Mouse (Mus musculus): ENCODE measurements around the gene Son.
A peak's percentile ranks its signal among the peaks of the same experiment; 100 is the strongest.

Gene Son

GRCm38 (mm10) chr16:91647461-91648219, at the start of gene Son:
Gene Son (plus strand): TSS chr16:91647506.
- DNase-seq (ENCODE audit: low spot score in 2 of 2) = peak; percentile 84 to 93

DNA sequence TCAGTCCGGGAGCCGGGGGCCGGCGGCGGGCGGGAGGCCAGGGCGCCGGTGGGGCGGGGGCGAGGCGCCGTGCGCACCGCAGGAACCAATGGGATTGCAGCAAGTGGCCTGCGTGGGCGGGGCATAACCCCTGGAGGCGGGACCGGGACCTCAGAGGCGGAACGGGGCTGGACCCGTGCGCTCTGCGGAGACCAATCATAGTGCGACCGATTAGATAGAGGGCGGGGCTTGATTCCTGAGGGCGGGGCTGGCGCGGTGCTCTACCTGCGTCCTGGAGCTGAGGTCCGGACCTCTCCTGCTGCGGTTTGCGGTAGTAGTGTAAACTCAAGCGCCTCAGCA, 49.7 kb upstream of the Son start, which contains the start of gene Tmem50b:
Gene Tmem50b (minus strand): TSS at position 129 of the 339 bp plus-strand sequence.
- DNase-seq (ENCODE audit: low spot score in 2 of 2) = peak; percentile 98

DNA sequence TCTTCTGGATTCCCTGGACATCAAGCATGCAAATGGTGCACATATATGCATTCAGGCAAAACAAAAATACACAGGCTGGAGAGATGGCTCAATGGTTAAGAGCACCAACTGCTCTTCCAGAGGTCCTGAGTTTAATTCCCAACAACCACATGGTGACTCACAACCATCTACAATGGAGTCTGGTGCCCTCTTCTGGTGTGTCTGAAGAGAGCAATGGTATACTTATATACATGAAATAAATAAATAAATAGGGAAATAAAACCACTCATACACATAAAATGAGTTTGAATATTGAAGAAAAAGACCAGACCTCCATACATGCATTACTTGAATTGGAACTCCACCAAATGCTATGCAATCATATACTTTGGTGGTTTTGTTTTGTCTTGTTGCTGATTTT, 48.1 kb upstream of the Son start:
- no peak for DNase-seq (ENCODE audit: low spot score in 2 of 2)

GRCm38 (mm10) chr16:91601081-91601480, 46.2 kb upstream of the Son start:
- no peak for DNase-seq (ENCODE audit: low spot score in 2 of 2)

DNA sequence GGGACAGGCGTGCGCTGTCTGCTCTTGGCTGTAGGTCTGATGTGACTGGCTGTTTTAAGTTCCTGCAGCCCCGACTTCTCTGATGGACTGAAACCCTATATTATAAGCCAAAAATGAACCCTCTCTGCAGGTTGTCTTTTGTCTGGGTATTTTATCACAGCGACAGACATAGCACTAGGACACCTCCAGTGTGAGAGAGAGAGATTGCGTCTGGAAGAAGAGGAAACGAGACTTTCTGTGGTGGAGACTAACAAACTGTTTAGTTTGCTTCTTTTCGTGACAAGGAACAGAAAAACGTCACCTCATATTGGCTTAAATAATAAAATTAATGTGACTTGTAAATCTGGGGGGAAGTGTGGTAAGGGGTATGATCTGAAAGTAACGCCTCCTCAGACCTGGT, 45.6 kb upstream of the Son start:
- DNase-seq (ENCODE audit: low spot score in 2 of 2) = no peak

DNA sequence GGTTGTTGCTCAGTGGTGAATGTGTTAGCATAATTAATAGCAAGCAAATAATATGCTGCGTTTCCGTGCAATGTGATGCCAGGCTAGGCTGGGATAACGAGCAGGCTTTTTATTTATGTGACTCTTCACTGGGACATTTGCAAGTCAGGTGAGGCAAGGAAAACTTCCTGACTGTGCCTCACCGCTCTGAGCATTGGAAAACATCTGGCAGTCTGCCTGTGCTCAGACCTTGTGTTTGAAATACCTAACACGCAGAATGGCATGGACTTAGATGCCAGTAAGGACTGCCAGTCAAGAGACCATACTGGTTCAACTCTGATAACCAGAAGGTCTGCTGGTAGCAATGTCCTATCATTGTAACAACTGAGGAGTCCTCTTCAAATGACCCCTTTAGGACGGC, 42.1 kb upstream of the Son start:
- no peak for DNase-seq (ENCODE audit: low spot score in 2 of 2)

- DNase-seq (ENCODE audit: low spot score in 2 of 2) = no peak
Observed at GRCm38 (mm10) chr16:91606958-91607357, 40.3 kb upstream of the Son start.

DNA sequence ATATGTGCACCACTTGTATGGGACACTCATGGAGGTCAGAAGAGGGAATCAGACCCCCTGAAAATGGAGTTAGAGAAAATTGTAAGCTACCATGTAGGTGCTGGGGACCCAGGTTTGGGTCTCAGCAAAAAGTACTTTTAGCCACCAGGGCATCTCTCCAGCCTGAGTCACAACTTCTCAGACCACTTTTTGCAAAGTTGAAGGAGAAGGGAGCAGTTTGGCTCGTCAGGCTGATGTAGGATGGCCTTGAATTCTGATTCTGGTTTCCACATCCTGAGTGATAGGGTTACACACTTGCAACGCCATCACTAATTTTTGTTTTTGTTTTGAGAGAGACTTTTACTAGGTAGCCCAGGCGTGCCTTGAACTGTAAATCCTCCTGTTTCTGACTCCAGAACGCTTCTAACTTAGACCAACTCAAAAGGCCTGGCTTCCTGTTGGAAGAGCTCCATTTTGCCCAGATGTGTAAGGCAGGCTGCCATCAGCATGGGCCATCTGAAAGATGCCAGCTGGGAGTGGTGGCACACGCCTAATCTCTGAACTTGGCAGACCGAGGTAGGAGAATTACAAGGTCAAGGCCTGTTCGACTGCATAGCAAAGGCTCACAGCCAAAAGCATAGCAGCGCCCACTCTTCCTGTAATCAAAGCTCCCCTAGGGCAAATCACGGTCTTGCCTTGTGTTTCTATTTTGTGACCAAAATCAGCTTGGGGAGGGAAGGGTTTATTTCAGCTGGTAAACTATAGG, 37.6 kb upstream of the Son start:
- no peak for DNase-seq (ENCODE audit: low spot score in 2 of 2)

DNA sequence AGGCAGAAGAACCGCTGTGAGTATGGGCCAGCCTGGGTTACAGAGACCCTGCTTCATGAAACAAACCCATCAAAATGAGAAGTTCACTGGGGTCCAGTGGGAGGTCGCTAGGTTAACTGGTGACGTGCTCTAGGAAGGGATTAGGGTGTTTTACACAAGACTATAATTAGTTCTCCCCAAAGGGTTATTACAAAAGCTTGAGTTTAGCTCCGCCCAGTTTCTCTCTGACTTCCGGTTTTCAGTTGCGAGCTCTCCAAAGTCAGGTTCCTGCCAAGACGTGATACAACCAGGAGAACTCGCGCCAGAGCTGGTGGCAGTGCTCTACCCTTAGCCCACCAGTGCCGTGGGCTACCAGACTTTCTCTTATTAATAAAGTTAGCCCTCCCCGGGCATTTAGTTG, 36.1 kb upstream of the Son start:
- DNase-seq (ENCODE audit: low spot score in 2 of 2) = no peak

DNA sequence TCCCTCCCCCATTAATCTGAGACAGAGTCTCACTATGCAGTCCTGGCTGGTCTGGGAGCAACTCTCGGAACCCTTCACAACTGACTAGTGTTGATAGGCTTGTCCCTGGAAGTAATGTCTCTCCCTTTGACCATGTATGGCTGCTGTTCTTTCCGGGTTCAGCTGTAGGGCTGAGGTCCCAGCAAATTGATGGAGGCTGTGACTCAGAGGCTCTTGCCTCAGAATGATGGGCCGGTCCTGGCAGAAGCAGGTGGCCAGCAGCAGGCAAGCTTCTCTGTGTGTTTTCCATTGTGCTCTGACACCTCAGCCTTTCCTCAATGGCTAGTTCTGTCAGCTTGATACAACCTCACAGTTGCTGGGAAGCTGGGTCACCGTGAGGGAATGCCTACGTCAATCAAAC, 34.8 kb upstream of the Son start:
- DNase-seq (ENCODE audit: low spot score in 2 of 2) = no peak

DNA sequence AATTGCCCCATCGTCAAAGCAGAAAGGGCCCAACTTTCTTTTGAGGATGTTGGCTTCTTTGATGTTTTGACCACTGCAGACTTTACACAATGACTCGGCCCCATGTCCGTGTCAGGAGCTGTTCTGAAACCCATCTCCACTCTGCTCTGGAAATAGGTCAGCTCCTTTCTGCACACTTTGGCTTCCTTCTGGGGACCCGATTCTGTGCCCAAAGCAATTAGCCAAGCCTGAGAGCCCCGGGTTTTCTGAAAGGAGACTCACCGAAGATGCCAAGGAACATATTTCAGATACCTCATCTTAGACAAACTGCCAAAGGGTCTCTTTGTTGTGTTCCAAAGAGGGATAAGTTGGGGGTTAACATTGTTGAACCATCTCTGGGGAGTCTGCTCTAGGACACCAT, 32.8 kb upstream of the Son start:
- DNase-seq (ENCODE audit: low spot score in 2 of 2) = no peak

- peak; percentile 33 to 73 for DNase-seq (ENCODE audit: low spot score in 2 of 2)
Observed at GRCm38 (mm10) chr16:91618511-91619501, 28.5 kb upstream of the Son start, which contains the start of gene Dnajc28. Gene Dnajc28 (minus strand): TSS chr16:91619026.

- DNase-seq (ENCODE audit: low spot score in 2 of 2) = no peak
Observed at GRCm38 (mm10) chr16:91620185-91620584, 27.1 kb upstream of the Son start.

DNA sequence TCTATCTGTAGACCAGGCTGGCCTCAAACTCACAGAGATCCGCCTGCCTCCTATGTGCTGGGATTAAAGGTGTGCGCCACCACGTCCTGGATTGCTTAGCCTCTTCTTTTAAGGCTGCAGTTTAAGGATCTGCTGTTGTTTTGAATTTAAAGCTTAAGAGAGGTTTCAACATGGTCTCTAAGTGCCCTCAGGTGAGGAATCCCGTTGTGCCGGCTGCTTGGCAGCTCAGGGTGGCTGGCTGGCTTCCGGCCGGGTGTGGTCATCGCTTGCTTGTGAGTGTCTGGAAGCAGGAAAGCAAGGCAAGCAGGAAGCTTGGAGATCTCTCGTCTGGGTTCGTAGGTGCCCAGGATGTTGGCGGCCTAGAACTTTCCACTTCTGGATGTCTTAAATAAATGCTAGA, 26.3 kb upstream of the Son start:
- DNase-seq (ENCODE audit: low spot score in 2 of 2) = no peak

DNA sequence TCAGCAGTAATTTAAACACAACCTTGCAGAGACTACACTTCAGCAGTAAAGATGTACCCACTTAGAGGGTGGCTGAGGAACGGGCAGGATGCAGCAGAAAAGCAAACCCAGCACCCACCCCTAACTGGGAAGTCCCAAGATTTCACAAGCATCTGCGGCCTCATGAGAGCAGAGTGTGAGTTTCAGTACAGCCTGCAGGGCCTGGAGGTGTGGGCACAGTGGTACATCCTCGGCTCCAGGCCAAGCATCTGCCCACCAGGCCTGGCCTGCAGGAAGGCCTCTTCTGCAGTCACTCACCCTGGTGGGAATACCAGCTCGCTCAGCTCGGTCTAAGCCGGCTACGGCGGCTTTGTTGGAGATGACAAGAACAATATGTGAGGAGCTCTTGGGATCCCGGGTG, 24.2 kb upstream of the Son start:
- DNase-seq (ENCODE audit: low spot score in 2 of 2) = no peak

- no peak for DNase-seq (ENCODE audit: low spot score in 2 of 2)
Observed at GRCm38 (mm10) chr16:91627831-91628230, 19.5 kb upstream of the Son start.

GRCm38 (mm10) chr16:91628673-91629072, 18.6 kb upstream of the Son start:
- DNase-seq (ENCODE audit: low spot score in 2 of 2) = no peak

DNA sequence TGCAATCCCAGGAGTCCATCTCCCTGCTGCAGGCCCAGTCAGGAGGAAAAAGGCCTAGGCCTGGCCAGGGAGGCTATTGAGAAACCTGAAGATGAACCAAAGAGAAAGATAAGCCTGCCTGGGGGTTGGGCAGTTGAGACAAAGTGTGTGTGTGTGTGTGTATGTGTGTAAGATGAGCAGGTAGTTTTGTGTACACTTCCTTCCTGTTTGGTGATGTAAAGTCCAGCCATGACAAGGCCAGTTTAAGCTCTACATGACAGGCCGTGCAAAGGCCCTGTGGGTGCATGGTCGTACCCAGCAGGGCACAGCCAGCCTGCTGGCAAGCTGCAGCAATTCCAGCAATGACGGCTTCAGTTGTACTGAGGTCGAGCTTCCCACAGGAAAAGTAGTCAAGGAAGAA, 17.6 kb upstream of the Son start:
- DNase-seq (ENCODE audit: low spot score in 2 of 2) = no peak

GRCm38 (mm10) chr16:91630584-91630983, 16.7 kb upstream of the Son start:
- DNase-seq (ENCODE audit: low spot score in 2 of 2) = no peak

GRCm38 (mm10) chr16:91632439-91632838, 14.9 kb upstream of the Son start:
- DNase-seq (ENCODE audit: low spot score in 2 of 2) = no peak

GRCm38 (mm10) chr16:91632940-91633339, 14.4 kb upstream of the Son start:
- DNase-seq (ENCODE audit: low spot score in 2 of 2) = no peak

DNA sequence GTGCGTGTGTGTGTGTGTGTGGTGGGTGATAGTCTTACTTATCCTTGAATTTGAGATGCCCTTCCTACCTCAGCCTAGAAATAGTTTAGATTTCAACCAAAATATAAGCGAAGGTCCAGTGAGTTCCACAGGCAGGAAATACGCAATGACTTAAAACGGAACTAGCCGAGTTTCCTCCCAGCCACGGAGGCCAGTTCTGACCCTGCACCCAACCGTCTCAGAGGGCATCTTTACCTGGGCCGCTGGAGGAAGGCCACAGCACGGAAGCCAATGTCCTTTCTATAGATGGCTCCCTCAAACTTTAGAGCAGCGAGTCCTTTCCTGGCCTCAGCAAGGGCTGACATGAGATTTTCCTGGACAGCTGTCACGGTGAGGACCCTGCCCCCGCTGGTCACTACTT, 13.7 kb upstream of the Son start:
- DNase-seq (ENCODE audit: low spot score in 2 of 2) = no peak
